Mouse (Mus musculus): Measurements from ENCODE around the gene Palm.

Gene Palm

GRCm38 (mm10) chr10:79798289-79798928 is 5.0 kb downstream of the Palm start:
- no peak for DNase-seq (ENCODE audit: low read depth, low spot score)

- DNase-seq (ENCODE audit: low read depth, low spot score): no peak
Observed at GRCm38 (mm10) chr10:79800508-79800907, 7.1 kb downstream of the Palm start.

- DNase-seq (ENCODE audit: low read depth, low spot score): no peak
Observed at GRCm38 (mm10) chr10:79801837-79802236, 8.5 kb downstream of the Palm start.

- DNase-seq (ENCODE audit: low read depth, low spot score): no peak
Observed at GRCm38 (mm10) chr10:79802331-79802971, 9.1 kb downstream of the Palm start.

DNA sequence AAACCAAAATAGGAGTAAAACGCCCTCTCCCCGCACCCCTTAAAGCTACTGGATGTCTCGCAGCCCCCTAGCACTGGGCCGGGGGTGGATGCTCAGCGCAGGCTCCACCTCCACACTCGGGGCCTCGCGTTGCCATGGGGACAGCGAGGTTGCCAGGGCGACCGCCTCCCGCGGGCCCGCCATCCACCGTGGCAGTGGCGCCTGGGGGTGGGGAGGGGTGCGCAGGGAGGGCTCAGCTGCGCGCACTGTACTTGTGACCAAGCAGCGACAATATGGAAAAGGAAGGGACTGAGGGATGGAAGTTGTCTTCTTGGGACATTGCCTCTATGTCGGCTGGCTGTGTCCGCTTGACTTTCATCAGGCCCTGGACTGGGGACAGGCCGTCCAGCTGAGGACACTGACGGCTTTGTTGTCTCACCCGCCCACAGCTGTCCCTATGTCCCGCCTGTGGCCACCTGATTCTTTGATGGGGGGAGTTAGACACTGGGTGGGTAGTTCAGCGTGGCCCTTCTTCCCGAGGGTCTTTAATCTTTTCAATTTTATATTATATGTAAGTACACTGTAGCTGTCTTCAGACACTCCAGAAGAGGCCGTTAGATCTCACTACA is 10.4 kb downstream of the Palm start:
- DNase-seq (ENCODE audit: low read depth, low spot score): peak; percentile 72

GRCm38 (mm10) chr10:79805636-79806035 is 12.3 kb downstream of the Palm start:
- DNase-seq (ENCODE audit: low read depth, low spot score): no peak

DNA sequence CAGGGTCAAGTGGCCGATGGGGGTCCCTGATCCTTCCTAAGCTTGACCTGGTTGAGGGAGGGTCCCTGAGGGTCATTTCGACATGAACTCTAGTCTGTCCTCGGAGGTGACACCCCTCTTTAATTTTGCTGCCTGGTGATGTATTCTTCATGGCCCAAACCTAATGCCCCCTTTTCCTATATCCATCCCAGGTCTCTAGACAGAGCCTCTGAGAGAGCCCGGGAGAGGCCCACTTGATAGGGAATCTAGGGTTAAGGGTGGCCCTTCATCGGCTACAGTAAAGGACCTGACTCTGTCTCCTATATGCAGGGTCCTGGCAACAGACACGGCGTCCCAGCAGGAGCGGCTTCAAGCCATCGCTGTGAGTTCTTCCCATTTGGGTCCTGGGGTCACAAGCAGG is 13.0 kb downstream of the Palm start:
- no peak for DNase-seq (ENCODE audit: low read depth, low spot score)

DNA sequence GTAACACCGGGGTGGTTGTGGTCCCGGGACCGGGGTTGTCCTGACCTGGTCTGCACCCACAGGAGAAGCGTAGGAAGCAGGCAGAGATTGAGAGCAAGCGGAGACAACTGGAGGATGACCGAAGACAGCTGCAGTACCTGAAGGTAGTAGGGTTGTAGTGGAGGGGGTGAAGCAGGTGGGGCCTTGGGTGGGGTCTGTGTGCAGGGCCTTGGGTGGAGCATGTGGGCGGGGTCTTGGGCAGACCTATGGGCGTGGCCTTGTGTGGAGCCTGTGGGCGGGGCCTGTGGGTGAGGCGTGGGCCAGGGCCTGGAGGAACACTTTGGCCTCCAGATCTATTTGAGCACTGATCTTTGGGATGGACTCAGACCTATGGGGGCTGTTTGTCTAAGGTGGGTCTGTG is 13.6 kb downstream of the Palm start:
- DNase-seq (ENCODE audit: low read depth, low spot score): no peak

DNA sequence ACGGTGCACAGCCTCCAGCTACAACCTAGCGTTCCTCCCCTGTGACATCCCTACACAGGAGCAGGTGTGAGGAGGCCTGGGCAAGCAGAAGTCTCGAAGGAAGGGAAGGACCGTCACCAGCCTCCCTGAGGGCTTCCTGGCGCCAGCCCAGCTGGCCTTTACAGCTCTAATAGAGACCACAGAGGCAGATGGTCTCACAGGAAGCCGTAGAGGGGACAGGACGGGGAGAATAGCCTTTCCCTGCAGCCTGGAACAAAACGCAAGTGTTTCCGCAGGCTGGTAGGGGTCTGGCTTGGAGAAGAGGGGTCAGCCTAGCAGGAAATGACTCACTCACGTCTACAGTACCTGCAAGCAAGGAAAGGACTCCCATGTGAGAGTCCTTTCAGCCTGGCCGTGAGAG is 14.5 kb downstream of the Palm start:
- no peak for DNase-seq (ENCODE audit: low read depth, low spot score)

- no peak for DNase-seq (ENCODE audit: low read depth, low spot score)
Observed at GRCm38 (mm10) chr10:79808728-79809127, 15.4 kb downstream of the Palm start.

GRCm38 (mm10) chr10:79811736-79812637 is 18.6 kb downstream of the Palm start:
- no peak for DNase-seq (ENCODE audit: low read depth, low spot score)

- DNase-seq (ENCODE audit: low read depth, low spot score): no peak
Observed at GRCm38 (mm10) chr10:79814271-79814842, 21.0 kb downstream of the Palm start.

GRCm38 (mm10) chr10:79815671-79816494 is 22.5 kb downstream of the Palm start:
- DNase-seq (ENCODE audit: low read depth, low spot score): no peak

DNA sequence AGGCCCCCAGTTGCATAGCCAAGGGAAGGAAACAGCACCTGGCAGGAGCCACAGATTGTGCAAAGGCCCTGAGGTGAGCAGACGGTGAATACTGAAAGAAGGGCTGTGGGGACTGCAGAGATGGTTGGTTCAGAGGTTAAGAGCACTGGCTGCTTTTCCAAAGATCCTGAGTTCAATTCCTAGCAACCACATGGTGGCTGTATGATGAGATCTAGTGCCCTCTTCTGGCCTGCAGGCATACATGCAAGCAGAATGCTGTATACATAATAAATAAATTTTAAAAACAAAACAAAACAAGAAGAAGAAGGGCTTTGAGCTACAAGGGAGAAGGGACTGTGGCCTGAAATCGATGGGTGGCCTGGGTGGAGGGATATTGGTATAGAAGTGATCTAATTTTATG is 23.7 kb downstream of the Palm start:
- no peak for DNase-seq (ENCODE audit: low read depth, low spot score)

- DNase-seq (ENCODE audit: low read depth, low spot score): no peak
Observed at GRCm38 (mm10) chr10:79818225-79818624, 24.9 kb downstream of the Palm start.

GRCm38 (mm10) chr10:79819606-79820005 is 26.2 kb downstream of the Palm start:
- no peak for DNase-seq (ENCODE audit: low read depth, low spot score)

DNA sequence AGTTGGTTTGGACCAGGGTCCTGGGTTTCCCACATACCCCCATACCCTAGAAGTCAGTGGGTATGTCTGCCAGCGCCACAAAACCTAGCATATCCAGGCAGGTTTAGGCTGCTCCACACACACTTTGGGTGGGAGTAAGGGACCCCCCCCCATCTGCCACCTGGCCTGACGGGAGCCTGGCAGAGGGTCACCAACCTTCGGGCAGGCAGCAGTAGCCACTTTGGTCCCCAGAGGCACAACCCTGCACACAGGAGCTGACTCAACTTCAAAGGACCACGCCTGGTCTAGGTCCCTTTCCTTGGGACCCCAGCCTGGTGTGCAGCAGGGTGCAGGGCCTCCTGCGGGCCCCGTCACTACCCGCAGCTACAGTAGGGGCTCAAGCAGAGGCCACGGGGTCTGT is 26.9 kb downstream of the Palm start:
- DNase-seq (ENCODE audit: low read depth, low spot score): no peak

GRCm38 (mm10) chr10:79820782-79821181 is 27.4 kb downstream of the Palm start, which contains the start of gene Misp:
Gene Misp, plus strand, starts transcription at chr10:79820989.
- no peak for DNase-seq (ENCODE audit: low read depth, low spot score)

DNA sequence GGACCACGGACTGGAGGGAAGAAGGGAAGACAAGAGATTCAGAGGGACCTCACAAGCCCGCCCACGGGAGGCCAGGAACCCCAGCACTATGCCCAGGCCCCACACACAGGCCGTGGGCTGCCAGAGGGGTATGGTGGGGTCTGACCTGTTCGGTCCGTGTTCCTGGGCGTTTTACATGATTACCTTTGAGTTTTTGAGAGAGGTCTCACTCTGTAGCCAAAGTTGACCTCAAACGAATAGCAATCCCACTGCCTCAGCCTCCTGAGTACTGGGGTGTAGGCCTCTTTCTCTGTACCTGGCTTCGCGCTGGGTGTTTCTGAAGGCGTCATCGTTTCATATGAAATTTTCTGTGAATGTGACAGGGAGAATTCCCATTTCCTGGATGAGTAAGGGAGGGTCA is 28.4 kb downstream of the Palm start:
- DNase-seq (ENCODE audit: low read depth, low spot score): no peak

DNA sequence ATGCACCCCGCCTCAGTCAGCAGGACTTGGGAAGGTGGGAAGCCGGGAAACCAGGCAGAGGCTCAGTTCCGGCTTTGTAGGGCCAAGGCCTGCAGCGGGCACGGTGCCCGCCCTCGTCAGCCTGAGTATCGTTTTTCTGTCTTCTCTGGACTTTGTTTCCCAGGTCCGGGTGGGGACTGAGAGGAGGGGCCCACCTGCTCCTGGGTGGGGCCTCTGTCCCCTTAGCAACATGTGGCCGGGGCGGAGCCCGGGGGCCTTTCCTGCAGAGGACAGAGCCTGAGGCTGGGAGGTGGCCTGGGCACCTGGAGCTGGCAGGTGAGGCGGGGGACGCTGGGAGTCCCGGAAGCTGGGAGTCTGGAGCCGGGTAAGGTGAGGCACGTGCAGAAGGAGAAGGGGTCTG is 29.0 kb downstream of the Palm start:
- DNase-seq (ENCODE audit: low read depth, low spot score): no peak

DNA sequence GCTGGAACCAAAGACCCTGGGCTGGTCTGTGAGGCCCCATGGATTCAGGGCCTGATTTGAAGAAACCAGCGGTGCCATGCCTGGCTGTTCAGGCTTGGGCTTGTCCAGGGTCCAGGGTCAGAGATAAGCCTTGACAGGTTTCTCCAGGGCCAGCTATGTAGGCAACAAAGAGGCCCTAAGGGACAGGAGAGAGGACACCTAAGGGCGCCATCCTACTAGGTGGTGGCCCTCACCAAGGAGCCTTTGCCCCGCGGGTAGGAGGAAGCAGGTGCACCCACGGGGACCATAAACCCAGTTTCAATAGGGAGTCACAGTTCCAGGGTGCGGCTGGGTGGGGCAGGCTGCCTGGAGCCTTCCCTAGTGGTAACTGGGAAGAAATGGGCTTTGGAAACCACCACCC is 29.6 kb downstream of the Palm start:
- DNase-seq (ENCODE audit: low read depth, low spot score): no peak

All from brain, embryonic 18.5 days (tissue).